Mouse (Mus musculus) T-cell, adult 66 days (primary cell): ENCODE measurements around the gene Endog. TPM values are rescaled to one million over a fixed set of nuclear protein-coding genes. Genes with fewer than 3 reads are reported as not detected.

Experiments used
- total RNA-seq, 2 experiments: library from RNA; stranded (reverse); gene quantifications; 3 replicates in 1 of 2; 4 replicates in 1 of 2; pipeline ENCODE4 v1.2.4; 2023

Endog gene
- total RNA-seq: 10 to 100 TPM; 15.3 to 16.6 TPM

GRCm38 (mm10) chr2:30171371-30171996 is at the start of gene Endog:
TSS of gene Endog (plus strand) at chr2:30171493.

DNA sequence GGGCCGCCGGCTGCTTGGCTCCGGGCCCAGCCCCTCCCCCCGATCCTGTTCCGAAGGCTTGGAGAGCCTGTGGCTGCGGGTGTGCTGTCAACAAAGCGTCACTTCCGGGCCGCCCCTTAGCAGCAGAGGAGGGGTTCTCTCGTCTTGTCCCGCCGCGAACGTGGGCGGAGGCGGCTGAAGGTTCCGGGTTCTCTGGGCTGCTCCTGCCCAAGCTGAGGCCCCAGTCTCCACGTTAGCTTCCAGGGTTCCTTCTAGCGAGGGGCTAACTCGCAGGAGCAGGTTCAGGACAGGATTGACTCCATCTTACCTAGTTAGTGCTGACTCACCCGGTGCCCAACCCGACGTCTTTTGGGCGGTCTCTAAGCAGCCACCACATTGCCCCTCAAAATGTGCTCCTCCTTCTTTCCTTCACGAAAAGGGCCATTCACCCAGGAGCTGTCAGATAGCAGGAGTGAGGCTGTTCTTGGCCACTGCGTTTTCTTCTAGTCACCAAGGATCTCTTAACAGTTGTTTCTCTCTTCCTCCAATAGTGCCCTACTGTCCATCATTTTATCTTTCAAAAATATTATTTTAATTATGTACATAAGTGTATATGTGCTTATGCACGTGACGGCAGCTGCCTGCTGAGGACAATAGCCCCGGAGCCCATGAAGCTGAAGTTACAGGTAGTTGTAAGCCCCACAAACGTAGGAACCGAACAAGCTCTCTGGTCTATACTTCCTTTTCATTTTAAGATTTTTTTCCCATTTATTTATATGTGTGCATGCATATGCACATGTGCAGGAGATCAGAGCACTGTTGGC is 46.6 kb upstream of the Endog start, which contains the start of gene Zer1:
Zer1 (minus strand) TSS at position 114 of the 803 bp plus-strand sequence.

GRCm38 (mm10) chr2:30133613-30134377 is 37.5 kb upstream of the Endog start, which contains the start of gene Tbc1d13:
TSS of gene Tbc1d13 (plus strand) at chr2:30133746.

DNA sequence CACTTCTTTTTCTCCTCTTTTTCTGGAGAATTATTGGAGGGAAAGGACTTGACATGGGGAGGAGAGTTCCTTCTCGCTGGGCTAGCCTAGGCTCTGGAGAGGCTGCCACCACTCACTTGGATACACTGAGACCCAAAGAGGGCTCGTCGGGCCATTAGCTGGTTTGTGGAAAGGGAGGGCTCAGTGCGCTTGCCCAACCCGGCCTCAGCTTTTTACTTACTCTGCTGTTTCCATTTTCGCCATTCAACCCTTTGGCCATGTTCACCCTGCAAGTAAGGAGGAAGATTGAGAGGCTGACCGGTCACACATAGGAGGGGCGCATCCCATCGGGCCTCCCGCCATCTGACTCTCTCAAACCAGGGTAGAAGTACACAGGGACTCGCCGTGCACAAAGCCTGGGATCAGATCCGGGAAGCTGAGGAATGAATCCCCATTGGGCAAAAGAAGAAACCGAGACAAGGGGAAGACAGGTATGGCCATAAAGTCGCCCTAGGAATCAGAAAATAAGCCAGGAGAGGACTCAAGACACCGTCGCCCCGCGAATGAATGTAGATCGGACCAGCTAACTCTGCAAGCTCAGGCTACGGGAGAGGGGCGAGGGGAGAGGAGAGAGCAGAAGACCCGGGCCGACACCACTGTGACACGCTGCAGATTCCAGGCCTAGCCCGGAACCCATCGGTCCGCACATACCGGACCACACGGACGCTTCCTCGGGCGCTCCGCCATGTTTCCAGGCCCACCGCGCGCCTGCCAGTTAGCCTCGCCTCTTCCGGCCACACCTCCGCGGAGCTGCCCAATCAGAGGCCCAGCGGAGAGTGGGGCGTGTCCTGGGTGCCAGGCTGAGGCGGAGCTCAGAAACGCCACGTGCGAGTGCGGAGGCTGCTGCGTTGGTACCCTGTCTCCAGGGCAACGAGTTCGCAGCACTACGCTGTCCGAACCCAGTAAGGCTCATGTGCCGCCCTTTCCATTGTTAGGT is 6.7 kb downstream of the Endog start, which contains the start of gene Spout1:
Spout1 (minus strand) TSS at position 760 of the 976 bp plus-strand sequence.

DNA sequence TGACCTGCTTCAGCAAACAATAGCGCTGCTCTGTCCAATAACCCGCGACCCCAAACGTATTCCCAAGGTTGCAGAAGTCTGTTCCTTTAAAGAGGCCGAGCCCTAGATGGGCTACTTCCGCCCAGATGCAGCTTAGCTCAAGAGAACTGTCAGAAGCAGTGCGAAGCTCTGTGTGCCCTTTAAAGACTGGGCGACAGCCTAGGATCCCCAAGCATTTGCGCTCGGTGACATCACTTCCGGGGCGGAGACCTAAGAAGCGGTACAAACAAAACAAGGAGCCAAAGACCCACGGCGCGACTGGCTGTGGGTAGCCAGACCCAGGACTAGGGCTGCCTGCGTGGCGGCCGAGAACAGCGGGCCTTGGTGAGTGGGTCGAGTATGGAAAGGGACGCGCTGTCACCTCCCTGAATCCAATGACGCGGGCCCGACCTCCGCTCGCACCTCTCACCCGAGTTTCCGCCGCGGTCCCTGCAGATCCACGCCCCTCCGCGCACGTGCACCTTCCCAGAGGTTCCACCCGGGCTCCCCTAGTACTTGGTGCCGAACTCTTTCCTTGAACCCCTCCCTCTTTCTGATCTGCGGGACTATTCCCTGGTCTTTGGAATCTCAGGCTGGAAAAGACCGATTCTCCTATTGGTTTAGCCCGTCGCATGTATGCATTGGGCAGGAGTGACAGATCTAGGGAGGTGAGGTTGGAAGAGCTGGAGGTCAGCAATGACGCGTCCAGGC is 34.5 kb downstream of the Endog start, which contains the start of gene Kyat1:
Kyat1 (minus strand) TSS at position 219 of the 729 bp plus-strand sequence.

Other genes starting within 250 kb of the Endog start
- 100 to 1,000 TPM in 1 of 2 experiments, 10 to 100 TPM in 1; 83.8 to 105 TPM for gene Gle1, start 236.1 kb upstream of the Endog start, total RNA-seq
- 100 to 1,000 TPM; 286 to 298 TPM for gene Sptan1, start 205.9 kb upstream of the Endog start, total RNA-seq
- gene Wdr34, start 122.6 kb upstream of the Endog start, total RNA-seq: 1 to 10 TPM; 1.0 to 2.2 TPM
- 100 to 1,000 TPM; 252 to 272 TPM for gene Set, start 114.1 kb upstream of the Endog start, total RNA-seq
- gene Pkn3, start 93.8 kb upstream of the Endog start, total RNA-seq: 1 to 10 TPM; 1.2 to 5.1 TPM
- 10 to 100 TPM; 16.4 to 17.2 TPM for gene Zdhhc12, start 77.8 kb upstream of the Endog start, total RNA-seq
- 10 to 100 TPM; 75.0 to 80.9 TPM for gene Zer1, start 46.9 kb upstream of the Endog start, total RNA-seq
- gene Tbc1d13, start 37.7 kb upstream of the Endog start, total RNA-seq: 10 to 100 TPM; 43.0 to 54.7 TPM
- 10 to 100 TPM; 24.1 to 24.5 TPM for gene Spout1, start 7.0 kb downstream of the Endog start, total RNA-seq
- gene Kyat1, start 34.4 kb downstream of the Endog start, total RNA-seq: 10 to 100 TPM; 12.4 to 15.4 TPM
- 10 to 100 TPM; 60.4 to 62.7 TPM for gene Lrrc8a, start 66.2 kb downstream of the Endog start, total RNA-seq
- gene Gm28035, start 69.1 kb downstream of the Endog start, total RNA-seq: 1 to 10 TPM; 7.0 to 8.3 TPM
- 10 to 100 TPM; 18.3 to 26.2 TPM for gene Phyhd1, start 94.7 kb downstream of the Endog start, total RNA-seq
- not detected for gene Gm28038, start 109.5 kb downstream of the Endog start, total RNA-seq
- 10 to 100 TPM in 1 of 2 experiments, 1 to 10 TPM in 1; 8.5 to 12.3 TPM for gene Dolk, start 114.8 kb downstream of the Endog start, total RNA-seq
- gene Nup188, start 114.9 kb downstream of the Endog start, total RNA-seq: 10 to 100 TPM; 56.2 to 60.7 TPM
- gene Sh3glb2, start 187.8 kb downstream of the Endog start, total RNA-seq: 10 to 100 TPM; 96.1 to 96.7 TPM
- 10 to 100 TPM; 18.8 to 21.7 TPM for gene Miga2, start 192.7 kb downstream of the Endog start, total RNA-seq
- 10 to 100 TPM; 24.6 to 28.9 TPM for gene Dolpp1, start 220.8 kb downstream of the Endog start, total RNA-seq
- gene Crat, start 244.3 kb downstream of the Endog start, total RNA-seq: 10 to 100 TPM in 1 of 2 experiments, 1 to 10 TPM in 1; 7.9 to 14.1 TPM
- 100 to 1,000 TPM in 1 of 2 experiments, 10 to 100 TPM in 1; 95.0 to 104 TPM for gene Ptpa, start 244.5 kb downstream of the Endog start, total RNA-seq